Mouse (Mus musculus) yolk sac, embryonic 10.5 days (tissue): ENCODE data around the gene Egr4.

Experiments
- DNase-seq: peaks from one replicate; pipeline ENCODE4 v3.0.0-alpha.2; 2017; ENCODE audit warnings: low spot score

Egr4 gene

GRCm38 (mm10) chr6:85513531-85513910 is at the start of gene Egr4:
Gene Egr4, minus strand, starts transcription at chr6:85513589.
- no peak for DNase-seq

GRCm38 (mm10) chr6:85562374-85562773 is 49.0 kb upstream of the Egr4 start:
- no peak for DNase-seq

- DNase-seq: no peak
These were observed 34.3 kb upstream of the Egr4 start for GRCm38 (mm10) chr6:85547642-85548041.

- DNase-seq: no peak
These were observed 31.0 kb upstream of the Egr4 start for GRCm38 (mm10) chr6:85544251-85544881.

- DNase-seq: no peak
These were observed 30.2 kb upstream of the Egr4 start for GRCm38 (mm10) chr6:85543351-85544175.

GRCm38 (mm10) chr6:85522825-85523224 is 9.4 kb upstream of the Egr4 start:
- no peak for DNase-seq

- no peak for DNase-seq
These were observed 8.6 kb upstream of the Egr4 start for GRCm38 (mm10) chr6:85522026-85522425.

- no peak for DNase-seq
These were observed 4.8 kb upstream of the Egr4 start for GRCm38 (mm10) chr6:85518091-85518693.

- DNase-seq: no peak
These were observed 2.6 kb upstream of the Egr4 start for GRCm38 (mm10) chr6:85515941-85516340.

GRCm38 (mm10) chr6:85512577-85513530 is 535 bp downstream of the Egr4 start:
- no peak for DNase-seq

- no peak for DNase-seq
These were observed 1.3 kb downstream of the Egr4 start for GRCm38 (mm10) chr6:85512056-85512440.

- peak; percentile 36 for DNase-seq
These were observed 1.9 kb downstream of the Egr4 start for GRCm38 (mm10) chr6:85511286-85512055.

GRCm38 (mm10) chr6:85510476-85510875 is 2.9 kb downstream of the Egr4 start:
- DNase-seq: no peak

GRCm38 (mm10) chr6:85508602-85509001 is 4.8 kb downstream of the Egr4 start:
- DNase-seq: no peak

GRCm38 (mm10) chr6:85504908-85505307 is 8.5 kb downstream of the Egr4 start:
- DNase-seq: no peak

- peak; percentile 28 for DNase-seq
These were observed 10.5 kb downstream of the Egr4 start, which contains the start of gene Fbxo41 for GRCm38 (mm10) chr6:85502911-85503250. Gene Fbxo41, minus strand, starts transcription at chr6:85502994.

- no peak for DNase-seq
These were observed 11.1 kb downstream of the Egr4 start for GRCm38 (mm10) chr6:85502103-85502910.

- no peak for DNase-seq
These were observed 11.8 kb downstream of the Egr4 start for GRCm38 (mm10) chr6:85501571-85502102.

GRCm38 (mm10) chr6:85500416-85500815 is 13.0 kb downstream of the Egr4 start:
- no peak for DNase-seq

- DNase-seq: no peak
These were observed 15.2 kb downstream of the Egr4 start for GRCm38 (mm10) chr6:85498147-85498546.
